Mouse (Mus musculus): ENCODE measurements at regions not wholly inside any gene's neighbourhood (a gene's known extent, or its start where the extent isn't known, plus 50 kb on each side); places are given as distances from the start of the nearest gene placed in this dataset.

- DNase-seq: peak; percentile 79
Observed at GRCm38 (mm10) chrX:51913247-51913646, 59.3 kb downstream of the 1700080O16Rik start.

DNA sequence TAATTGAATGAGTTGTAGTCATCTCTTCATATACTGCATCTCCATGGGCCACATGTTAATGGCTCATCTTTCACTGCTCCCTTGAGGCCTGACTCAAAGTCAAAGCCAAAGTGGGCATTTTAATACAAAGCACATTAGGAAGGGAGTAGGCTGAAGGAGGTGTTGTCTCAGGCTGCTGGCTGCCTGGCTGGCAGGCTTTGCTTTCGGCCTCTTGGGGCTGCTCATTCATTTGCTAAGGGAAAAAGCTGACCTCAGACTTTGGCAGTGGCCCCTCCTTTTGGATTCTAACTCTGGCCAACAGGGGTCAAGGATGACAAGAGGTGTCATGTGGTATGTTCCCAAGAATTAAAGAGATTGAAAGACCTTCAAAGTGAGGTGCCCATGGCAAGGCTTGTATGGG is 61.0 kb downstream of the 1700080O16Rik start:
- no peak for DNase-seq

DNA sequence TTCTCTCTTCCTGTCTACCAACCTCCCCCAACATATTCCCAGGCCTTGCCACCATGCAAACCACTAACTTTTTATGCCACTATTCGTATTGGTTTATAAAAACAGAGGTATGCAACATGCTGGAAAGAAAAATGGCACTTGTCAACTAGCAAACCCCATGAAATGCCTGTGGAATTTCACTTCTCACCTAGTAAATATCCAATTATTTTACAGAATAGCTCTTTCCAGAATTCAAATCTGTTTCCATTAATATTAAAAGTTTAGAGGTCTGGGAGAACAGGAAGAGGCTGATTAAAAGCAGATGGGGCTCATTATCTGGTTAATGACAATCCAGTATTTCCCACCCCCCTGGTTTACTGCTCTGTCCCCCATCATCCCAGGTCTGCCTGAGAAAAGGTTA is 62.0 kb downstream of the 1700080O16Rik start:
- DNase-seq: no peak

GRCm38 (mm10) chrX:51898445-51898844 is 74.1 kb downstream of the 1700080O16Rik start:
- no peak for DNase-seq

DNA sequence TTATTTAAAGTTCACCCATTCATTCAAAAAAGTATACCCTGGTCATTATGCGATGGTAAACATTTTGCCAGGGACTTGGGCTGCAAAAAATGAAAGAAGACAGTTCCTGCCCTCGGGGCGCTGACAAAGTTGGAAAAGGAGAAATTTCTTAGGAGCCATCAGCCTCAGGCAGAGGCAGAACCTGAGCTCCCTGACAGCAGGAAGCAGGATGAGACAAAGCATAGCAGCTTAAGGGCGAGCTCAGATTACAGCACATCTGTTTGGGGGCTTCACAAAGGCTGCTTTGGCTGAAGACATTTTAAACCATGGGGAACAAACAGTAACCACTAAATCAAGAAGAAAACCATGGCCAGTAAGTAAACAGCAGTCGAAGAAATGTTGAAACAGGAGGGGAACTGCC is 75.5 kb downstream of the 1700080O16Rik start:
- DNase-seq: no peak

GRCm38 (mm10) chrX:51895646-51896190 is 76.9 kb downstream of the 1700080O16Rik start:
- no peak for DNase-seq

DNA sequence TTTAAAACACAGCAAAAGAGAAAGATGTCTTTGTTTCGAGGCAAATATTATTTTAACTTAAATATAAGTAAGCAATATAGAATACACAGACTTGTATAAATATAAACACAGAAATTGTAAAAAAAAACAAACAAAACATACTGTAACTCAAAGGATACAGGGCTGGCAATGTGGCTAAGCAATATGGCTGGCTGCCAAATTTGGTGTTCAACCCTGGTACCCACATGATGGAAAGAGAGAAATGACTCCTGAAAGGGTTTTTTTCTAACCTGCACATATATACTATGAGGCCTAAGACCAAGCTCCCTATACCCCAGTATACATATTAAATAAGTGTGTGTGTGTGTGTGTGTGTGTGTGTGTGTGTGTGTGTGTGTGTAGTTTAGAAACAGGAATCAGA is 79.9 kb downstream of the 1700080O16Rik start:
- no peak for DNase-seq

DNA sequence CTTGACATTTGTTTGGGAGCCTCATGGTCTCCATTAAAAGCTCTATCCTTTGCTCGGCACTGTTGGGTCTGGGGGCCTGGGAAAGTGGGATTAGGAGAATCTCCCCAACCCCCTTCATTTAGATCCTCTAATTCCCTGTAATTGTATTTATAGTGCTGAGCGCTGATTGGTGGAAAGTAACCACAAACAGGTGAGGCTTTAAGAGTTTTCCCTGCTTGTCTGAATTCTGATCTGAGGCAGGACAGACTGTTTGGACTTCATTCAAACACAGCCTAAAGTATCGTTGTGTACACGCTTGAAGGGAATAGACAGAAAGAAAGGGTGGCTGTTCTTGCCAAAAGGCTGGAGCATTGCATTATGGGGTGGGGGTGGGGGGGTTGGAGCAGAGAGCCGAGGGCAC is 85.1 kb upstream of the Usp26 start:
- no peak for DNase-seq

Measured in right cerebral cortex, postnatal 4 days (tissue).